Mouse (Mus musculus) midbrain, embryonic 15.5 days (tissue): ENCODE results near the gene Bbip1. TPM values are rescaled to one million over a fixed set of nuclear protein-coding genes. Genes with fewer than 3 reads are reported as not detected.

Experiments used
- ATAC-seq: fragments of 200-750 bp; cut with Nextera tagmentation; replicated peaks from 2 replicates; pipeline ENCODE4 v1.8.0; 2017; ENCODE audit warnings: moderate TSS enrichment
- H3K27ac ChIP-seq: fragments of 300-500 bp; sonication (generic); 2 replicates; pipeline ENCODE4 v1.5.1; 2015; ENCODE audit warnings: mild to moderate bottlenecking, inconsistent platforms
- H3K27me3 ChIP-seq: fragments of 300-500 bp; sonication (generic); replicated peaks from 2 replicates; pipeline ENCODE4 v1.6.1; 2015; ENCODE audit warnings: inconsistent platforms
- H3K36me3 ChIP-seq: fragments of 300-500 bp; sonication (generic); replicated peaks from 2 replicates; pipeline ENCODE4 v1.6.1; 2015; ENCODE audit warnings: inconsistent platforms
- H3K4me1 ChIP-seq: fragments of 300-500 bp; sonication (generic); 2 replicates; pipeline ENCODE4 v1.6.1; 2015; ENCODE audit warnings: inconsistent platforms
- H3K4me2 ChIP-seq: fragments of 300-500 bp; sonication (generic); 2 replicates; pipeline ENCODE4 v1.6.1; 2015; ENCODE audit warnings: inconsistent platforms, mild to moderate bottlenecking, moderate library complexity
- H3K4me3 ChIP-seq: fragments of 300-500 bp; sonication (generic); 2 replicates; pipeline ENCODE4 v1.5.1; 2015; ENCODE audit warnings: mild to moderate bottlenecking, inconsistent platforms
- H3K9ac ChIP-seq: fragments of 300-500 bp; sonication (generic); 2 replicates; pipeline ENCODE4 v1.6.1; 2015; ENCODE audit warnings: mild to moderate bottlenecking, inconsistent platforms
- H3K9me3 ChIP-seq: fragments of 300-500 bp; sonication (generic); 2 replicates; pipeline ENCODE4 v1.6.1; 2016; ENCODE audit warnings: inconsistent platforms
- WGBS: fragments of 180-500 bp; shearing (Covaris S2); methylation state at CpG from one replicate; pipeline ENCODE4 v1.1.7; 2015; ENCODE audit warnings: mixed read lengths; 5-methylcytosine and 5-hydroxymethylcytosine counted together
- polyA plus RNA-seq: library from polyadenylated mRNA; unstranded; fragments of >200 nt; fragmentation: Nextera tagmentation; extraction: Ambion mirVana; gene quantifications from 2 replicates; pipeline ENCODE4 v1.2.1, GENCODE M21; 2015

Bbip1 gene
- polyA plus RNA-seq, 1 experiment from 2014 or later, result 123 TPM

DNA sequence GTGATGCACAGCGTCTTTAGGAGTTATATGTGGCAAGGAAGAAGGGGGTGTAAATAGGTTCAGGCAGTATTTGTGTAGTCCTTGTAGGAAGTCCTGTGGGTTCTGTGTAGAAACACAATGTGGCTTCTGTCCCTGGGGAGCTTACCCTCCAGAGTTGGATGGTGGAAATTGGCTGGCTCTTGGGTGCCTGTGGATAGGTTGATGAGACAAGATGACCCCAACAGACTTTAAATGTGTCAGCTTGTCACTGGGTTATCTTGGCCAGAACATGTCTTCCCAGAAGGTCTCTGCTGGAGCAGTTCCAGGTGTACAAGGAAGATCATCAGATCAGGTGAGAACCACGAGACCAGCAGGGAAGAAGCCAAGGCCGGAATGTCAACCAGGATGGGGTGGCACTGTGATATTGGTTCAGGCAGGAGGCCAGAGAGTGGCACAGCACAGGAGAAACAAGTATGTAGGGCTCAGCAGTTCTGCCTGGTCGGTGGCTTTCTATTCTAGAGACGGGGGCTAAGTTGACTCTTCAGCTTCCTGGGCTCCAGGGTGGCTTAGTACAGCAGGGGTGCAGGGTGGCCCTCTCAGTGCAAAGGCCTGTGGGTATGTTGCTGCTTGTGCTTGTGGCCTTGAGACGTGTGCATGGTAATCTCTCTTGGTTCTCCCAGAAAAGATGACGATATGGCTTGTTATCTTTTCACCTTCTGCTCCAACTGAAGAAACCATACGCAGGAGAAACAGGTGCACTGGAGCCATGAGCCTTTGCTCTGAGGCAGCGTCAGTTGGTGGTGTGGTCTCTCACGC, 57.7 kb downstream of the Bbip1 start:
- H3K4me3 ChIP-seq, result no peak overlapping the region
- H3K27me3 ChIP-seq, result no peaks in the 10 kb centered on the region
- H3K9ac ChIP-seq, result no peak overlapping the region
- H3K9me3 ChIP-seq, result no peaks in the 10 kb centered on the region
- H3K27ac ChIP-seq, result no peak overlapping the region
- no peak for ATAC-seq
- WGBS, result 88% methylated on average over 10 of the region's 10 CpGs
- H3K4me1 ChIP-seq, result peaks cover 6% of the 10 kb centered on the region; the same call in 1 of the 2 replicates
- H3K36me3 ChIP-seq, result no peaks in the 10 kb centered on the region
- H3K4me2 ChIP-seq, result no peak overlapping the region

GRCm38 (mm10) chr19:53885450-53885849, 59.0 kb downstream of the Bbip1 start:
- Histone ChIP-seq H3K4me2 (no peak overlapping the region), H3K36me3 (no peaks in the 10 kb centered on the region), H3K9ac (no peak overlapping the region), H3K4me1 (peaks cover 6% of the 10 kb centered on the region; the same call in 1 of the 2 replicates), H3K27ac (no peak overlapping the region), H3K9me3 (no peaks in the 10 kb centered on the region), H3K27me3 (no peaks in the 10 kb centered on the region), H3K4me3 (no peak overlapping the region)
- 17% methylated on average over 10 of the region's 10 CpGs for WGBS
- ATAC-seq, result no peak

GRCm38 (mm10) chr19:53881786-53882185, 62.6 kb downstream of the Bbip1 start:
- H3K27me3 ChIP-seq, result no peaks in the 10 kb centered on the region
- 53% methylated on average over 5 of the region's 5 CpGs for WGBS
- H3K36me3 ChIP-seq, result no peaks in the 10 kb centered on the region
- no peak overlapping the region for H3K9ac ChIP-seq
- no peak overlapping the region for H3K27ac ChIP-seq
- no peaks in the 10 kb centered on the region for H3K9me3 ChIP-seq
- no peak overlapping the region for H3K4me3 ChIP-seq
- H3K4me2 ChIP-seq, result no peak overlapping the region
- peaks cover 3% of the 10 kb centered on the region; the same call in 1 of the 2 replicates for H3K4me1 ChIP-seq
- no peak for ATAC-seq

- Histone ChIP-seq H3K4me1 (peaks cover under 1% of the 10 kb centered on the region; the same call in 1 of the 2 replicates), H3K27me3 (no peaks in the 10 kb centered on the region), H3K9ac (no peak overlapping the region), H3K4me3 (no peak overlapping the region), H3K27ac (no peak overlapping the region), H3K4me2 (no peak overlapping the region), H3K36me3 (no peaks in the 10 kb centered on the region), H3K9me3 (no peaks in the 10 kb centered on the region)
- no peak for ATAC-seq
- 83% methylated on average over 1 of the region's 1 CpGs for WGBS
Observed at GRCm38 (mm10) chr19:53880460-53880859, 64.0 kb downstream of the Bbip1 start.

Other genes starting within 250 kb of the Bbip1 start
- 59.7 and 64.9 TPM in 2 replicates for gene Pdcd4, start 52.4 kb downstream of the Bbip1 start, polyA plus RNA-seq
- 56.9 and 60.6 TPM in 2 replicates for gene Shoc2, start 321 bp downstream of the Bbip1 start, polyA plus RNA-seq
- 3.2 and 3.7 TPM in 2 replicates for gene Adra2a, start 99.5 kb upstream of the Bbip1 start, polyA plus RNA-seq